Mouse (Mus musculus): ENCODE results near the gene Ttc33.

Ttc33 gene

GRCm38 (mm10) chr15:5185366-5186292 is at the start of gene Ttc33:
Gene Ttc33, plus strand, starts transcription at chr15:5185525.
- peak; percentile 90 for DNase-seq (ENCODE audit: low spot score)

GRCm38 (mm10) chr15:5138021-5138856 is 47.1 kb upstream of the Ttc33 start:
- DNase-seq (ENCODE audit: low spot score): no peak

GRCm38 (mm10) chr15:5139366-5139765 is 46.0 kb upstream of the Ttc33 start:
- DNase-seq (ENCODE audit: low spot score): no peak

- DNase-seq (ENCODE audit: low spot score): no peak
These were observed 45.5 kb upstream of the Ttc33 start for GRCm38 (mm10) chr15:5139863-5140262.

- DNase-seq (ENCODE audit: low spot score): no peak
These were observed 45.0 kb upstream of the Ttc33 start for GRCm38 (mm10) chr15:5140357-5140756.

GRCm38 (mm10) chr15:5142047-5142446 is 43.3 kb upstream of the Ttc33 start:
- DNase-seq (ENCODE audit: low spot score): no peak

DNA sequence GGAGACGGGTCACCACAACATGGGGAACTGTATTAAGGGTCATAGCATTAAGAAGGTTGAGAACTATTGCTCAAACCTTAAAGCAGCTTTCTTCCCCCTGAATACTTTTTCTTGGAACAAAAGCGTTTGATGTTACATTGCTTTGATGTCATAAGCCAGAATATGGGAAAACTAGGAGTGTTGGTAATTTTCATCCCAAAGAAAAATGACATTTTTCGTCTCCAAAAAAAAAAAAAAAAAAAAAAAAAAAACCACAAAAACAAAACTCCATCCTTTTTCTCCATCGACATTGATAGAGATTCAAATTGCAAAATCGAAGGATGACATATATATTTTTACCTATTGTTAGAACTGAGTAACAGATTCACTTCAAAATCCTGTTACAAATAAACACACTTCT is 42.6 kb upstream of the Ttc33 start:
- no peak for DNase-seq (ENCODE audit: low spot score)

DNA sequence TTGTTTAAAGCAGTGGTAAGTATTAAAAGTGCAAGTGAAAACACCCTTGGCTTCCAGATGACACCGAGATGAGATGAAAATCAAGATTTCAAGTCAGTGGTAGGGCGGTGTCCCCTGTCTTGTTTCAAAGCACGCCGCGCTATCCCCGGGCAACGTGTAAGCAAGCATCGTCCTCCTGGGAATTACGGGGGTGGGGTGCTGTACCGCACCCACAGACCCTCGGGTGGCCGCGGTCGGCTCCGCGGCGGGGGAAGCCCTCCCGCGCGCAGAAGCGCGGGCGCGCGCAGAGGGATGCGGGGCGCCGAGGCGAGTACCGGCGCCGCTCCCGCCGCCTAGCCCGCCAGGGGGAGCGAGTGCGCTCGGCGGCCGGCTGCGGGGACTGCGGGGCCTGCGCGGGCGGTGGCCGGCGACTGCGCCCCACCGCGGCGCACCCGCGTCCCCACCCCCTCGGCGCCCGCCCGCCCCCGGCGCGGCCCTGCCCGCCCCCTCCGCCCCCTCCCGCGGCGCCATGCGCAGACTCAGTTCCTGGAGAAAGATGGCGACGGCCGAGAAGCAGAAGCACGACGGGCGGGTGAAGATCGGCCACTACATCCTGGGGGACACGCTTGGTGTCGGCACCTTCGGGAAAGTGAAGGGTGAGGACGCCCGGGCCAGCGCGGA is 41.8 kb upstream of the Ttc33 start, which contains the start of gene Prkaa1:
Gene Prkaa1 (plus strand): TSS at position 501 of the 660 bp plus-strand sequence.
- peak; percentile 71 for DNase-seq (ENCODE audit: low spot score)

DNA sequence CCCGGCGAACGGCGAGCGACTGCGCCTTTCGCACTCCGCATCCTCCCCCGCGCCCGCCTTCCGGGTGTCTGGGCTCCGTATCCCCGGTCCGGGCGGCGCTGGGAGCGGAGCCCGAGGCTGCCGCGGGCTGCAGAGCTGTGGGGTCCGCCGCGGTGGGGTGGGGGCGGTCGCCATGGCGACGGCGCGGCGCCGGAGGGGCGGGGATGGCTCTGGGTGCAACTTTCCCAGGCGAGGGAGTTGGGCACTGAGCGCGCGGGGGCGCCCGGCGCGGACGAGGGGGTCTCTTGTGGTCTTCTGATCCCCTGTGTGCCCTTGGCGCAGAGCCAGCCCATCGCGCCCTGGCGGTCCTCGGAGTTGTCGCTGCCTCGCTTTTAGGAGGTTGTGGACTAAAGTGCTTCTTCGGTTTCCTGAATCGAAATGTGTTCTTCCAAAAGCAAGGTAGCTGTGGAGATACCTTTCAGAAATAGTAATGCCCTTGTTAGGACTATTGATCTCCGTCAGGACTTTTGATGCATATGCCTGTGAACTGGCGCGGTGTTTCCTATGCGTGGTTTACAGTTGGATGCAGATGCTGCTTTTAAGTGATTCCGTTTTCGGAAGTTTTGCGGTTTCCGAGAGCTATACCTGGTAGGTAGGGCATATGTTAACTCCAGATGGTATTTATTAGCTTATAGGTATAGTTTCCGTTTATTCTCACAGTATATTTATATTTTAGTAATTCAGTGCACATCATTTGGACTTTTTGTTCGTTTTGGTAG is 41.1 kb upstream of the Ttc33 start:
- DNase-seq (ENCODE audit: low spot score): peak; percentile 60

- peak; percentile 67 for DNase-seq (ENCODE audit: low spot score)
These were observed 40.0 kb upstream of the Ttc33 start for GRCm38 (mm10) chr15:5145196-5145945.

DNA sequence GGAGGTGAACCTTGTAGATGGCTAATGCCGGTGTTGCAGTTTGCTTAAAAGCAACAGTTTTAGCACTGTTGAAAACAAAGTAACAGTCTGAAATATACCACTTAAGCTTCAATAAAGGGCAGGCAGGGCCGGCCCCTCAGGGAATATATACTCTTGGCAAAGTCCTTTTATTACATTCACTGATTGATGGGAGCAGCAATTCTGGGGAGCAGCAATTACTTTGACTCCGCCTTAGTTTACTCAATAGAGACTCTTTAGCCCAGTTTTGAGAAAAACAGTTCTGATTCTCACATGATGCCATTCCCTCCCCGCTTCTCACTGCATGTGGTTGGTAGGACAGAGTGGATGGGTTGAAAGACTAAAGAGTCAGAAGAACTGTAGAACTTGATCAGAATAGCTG is 36.1 kb upstream of the Ttc33 start:
- peak; percentile 97 for DNase-seq (ENCODE audit: low spot score)

- DNase-seq (ENCODE audit: low spot score): no peak
These were observed 33.2 kb upstream of the Ttc33 start for GRCm38 (mm10) chr15:5152171-5152570.

DNA sequence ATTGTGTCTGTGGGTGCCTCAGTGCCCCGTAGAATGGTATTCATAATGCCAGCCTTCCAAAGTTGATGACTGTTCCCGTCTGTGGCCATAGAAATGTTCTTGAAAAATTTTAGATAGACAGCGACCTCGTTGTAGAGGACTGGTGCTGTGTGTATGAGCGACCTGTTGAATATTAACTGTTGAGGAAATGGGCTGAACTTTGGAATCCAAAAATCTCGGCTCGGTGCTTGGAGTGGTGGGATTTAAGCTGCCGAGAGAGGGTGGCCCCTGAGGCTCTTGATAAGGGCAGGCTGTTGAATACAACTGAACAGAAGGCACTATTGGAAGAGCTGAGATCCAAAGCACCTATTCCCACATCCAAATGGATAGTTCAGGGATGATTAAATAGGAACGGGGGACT is 30.7 kb upstream of the Ttc33 start:
- no peak for DNase-seq (ENCODE audit: low spot score)

- DNase-seq (ENCODE audit: low spot score): no peak
These were observed 30.2 kb upstream of the Ttc33 start for GRCm38 (mm10) chr15:5155093-5155492.

DNA sequence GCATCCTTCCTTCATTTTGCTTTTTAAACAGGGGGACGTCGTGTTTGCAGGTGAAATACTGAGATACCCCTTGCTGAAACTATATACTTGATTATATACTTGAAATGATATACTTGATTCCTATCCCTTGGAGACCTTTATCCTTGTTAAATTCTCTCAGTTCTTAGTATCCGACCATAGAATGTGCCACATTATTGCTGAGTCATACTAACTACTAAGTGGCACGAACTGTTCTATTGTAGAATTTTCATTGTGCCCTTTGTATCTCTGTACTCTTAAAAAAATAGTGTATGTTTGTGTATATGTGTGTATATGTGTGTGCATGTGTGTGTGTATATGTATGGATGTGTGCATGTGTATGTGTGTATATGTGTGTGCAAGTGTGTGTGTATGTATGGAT is 29.0 kb upstream of the Ttc33 start:
- no peak for DNase-seq (ENCODE audit: low spot score)

- DNase-seq (ENCODE audit: low spot score): no peak
These were observed 27.9 kb upstream of the Ttc33 start for GRCm38 (mm10) chr15:5157386-5157785.

DNA sequence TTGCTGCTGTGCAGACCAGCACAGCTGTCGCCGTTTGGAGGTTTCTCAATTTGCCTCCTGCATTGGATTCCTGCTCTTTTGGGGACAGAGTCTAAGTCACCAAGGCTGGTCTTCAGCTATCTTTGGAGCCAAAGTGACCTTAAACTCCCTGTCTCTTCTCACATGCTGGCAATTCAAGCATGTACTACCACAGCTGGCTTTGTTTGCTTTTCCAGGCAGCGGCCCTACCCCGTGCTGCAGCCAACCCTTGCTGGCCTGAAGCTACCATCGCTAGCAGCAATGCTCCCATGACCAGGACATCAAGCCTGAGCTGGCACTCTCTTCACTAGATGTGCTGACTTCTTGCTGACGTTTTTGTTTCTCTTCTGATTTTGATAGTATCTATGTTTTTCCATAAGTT is 26.5 kb upstream of the Ttc33 start:
- peak; percentile 80 for DNase-seq (ENCODE audit: low spot score)

DNA sequence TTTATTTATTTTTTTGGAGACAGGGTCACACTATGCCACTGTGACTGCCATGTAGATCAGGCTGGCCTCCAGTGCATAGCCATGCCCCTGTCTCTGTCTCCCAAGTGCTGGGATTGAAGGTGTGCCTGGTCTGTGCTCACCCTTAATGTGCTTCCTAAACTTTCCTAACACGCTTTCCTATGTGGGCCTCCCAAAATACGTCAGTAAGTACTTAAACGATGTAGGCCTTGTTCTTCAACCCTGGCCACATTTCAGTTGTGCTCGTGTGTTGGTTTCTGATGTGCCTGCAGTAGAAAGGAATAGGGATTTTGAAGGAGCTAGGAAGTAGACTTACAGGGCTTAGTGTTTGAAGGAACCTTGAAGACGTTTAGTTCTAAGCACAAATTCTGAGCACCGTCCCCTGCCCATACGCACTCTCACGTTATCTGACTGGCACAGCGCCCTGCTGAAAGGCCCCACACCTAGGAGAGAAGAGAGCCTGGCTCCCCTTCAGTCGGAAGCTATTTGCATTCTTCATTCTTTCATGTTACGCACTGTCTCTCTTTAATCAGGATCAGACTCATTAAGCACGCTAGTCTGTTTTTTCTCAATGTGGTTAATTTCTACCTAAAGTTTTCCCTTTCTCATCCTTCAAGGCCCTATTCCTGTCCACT is 20.1 kb upstream of the Ttc33 start:
- DNase-seq (ENCODE audit: low spot score): no peak

GRCm38 (mm10) chr15:5173217-5173820 is 12.0 kb upstream of the Ttc33 start:
- no peak for DNase-seq (ENCODE audit: low spot score)
